Mouse (Mus musculus) MEL (cell line): ENCODE measurements at regions not wholly inside any gene's neighbourhood (a gene's known extent, or its start where the extent isn't known, plus 50 kb on each side); places are given as distances from the start of the nearest gene placed in this dataset.

Experiments used
- DNase-seq: peaks from one replicate; pipeline ENCODE4 v3.0.0; 2011; ENCODE audit warnings: low read depth, low spot score
- H3K27ac ChIP-seq: 2 replicates; pipeline ENCODE4 v1.5.1; 2012; ENCODE audit warnings: low read depth, mild to moderate bottlenecking, control low read depth, low read length, moderate library complexity; ENCODE audit not compliant: control insufficient read depth
- H3K27me3 ChIP-seq, 2 experiments: fragments of 150-350 bp in 1 of 2; sonication (generic) in 1 of 2; 2 replicates each; pipeline ENCODE4 v1.6.1; 2012; ENCODE audit warnings: low read length in 2 of 2, mild to moderate bottlenecking in 2 of 2, improper control_type of control experiment in 1 of 2, moderate library complexity in 1 of 2; ENCODE audit not compliant: insufficient read depth in 2 of 2, control insufficient read depth in 1 of 2
- H3K36me3 ChIP-seq, 2 experiments: 2 replicates each; pipeline ENCODE4 v1.6.1; 2012 to 2014; ENCODE audit warnings: low read length in 2 of 2, improper control_type of control experiment in 1 of 2, inconsistent platforms in 1 of 2, mild to moderate bottlenecking in 1 of 2; ENCODE audit not compliant: insufficient read depth in 2 of 2, control insufficient read depth in 1 of 2
- H3K4me1 ChIP-seq, 2 experiments: fragments of 150-350 bp in 1 of 2; sonication (generic) in 1 of 2; 2 replicates each; pipeline ENCODE4 v1.6.1; 2012; ENCODE audit warnings: low read length in 2 of 2, improper control_type of control experiment in 1 of 2, mild to moderate bottlenecking in 1 of 2; ENCODE audit not compliant: insufficient read depth in 2 of 2, control insufficient read depth in 1 of 2
- H3K4me3 ChIP-seq, 2 experiments: fragments of 150-350 bp in 1 of 2; sonication (generic) in 1 of 2; 2 replicates each; pipeline ENCODE4 v1.5.1; 2012; ENCODE audit warnings: low read depth in 2 of 2, low read length in 2 of 2, mild to moderate bottlenecking in 2 of 2, moderate library complexity in 2 of 2, control low read depth in 1 of 2, improper control_type of control experiment in 1 of 2; ENCODE audit not compliant: control insufficient read depth in 1 of 2, insufficient read depth in 1 of 2
- H3K79me2 ChIP-seq: 2 replicates; pipeline ENCODE4 v1.6.1; 2012; ENCODE audit warnings: mild to moderate bottlenecking, low read length, moderate library complexity; ENCODE audit not compliant: control insufficient read depth, poor library complexity, insufficient read depth
- H3K9ac ChIP-seq: 2 replicates; pipeline ENCODE4 v1.6.1; 2012; ENCODE audit warnings: low read depth, mild to moderate bottlenecking, control low read depth, low read length, moderate library complexity; ENCODE audit not compliant: control insufficient read depth, poor library complexity, severe bottlenecking
- H3K9me3 ChIP-seq: fragments of 150-350 bp; sonication (generic); replicated peaks from 2 replicates; pipeline ENCODE4 v1.6.1; 2012; ENCODE audit warnings: mild to moderate bottlenecking, low read length, improper control_type of control experiment, moderate library complexity; ENCODE audit not compliant: insufficient read depth
- BHLHE40 ChIP-seq: IDR thresholded peaks from 2 replicates; pipeline ENCODE4 v1.6.1; 2012; ENCODE audit warnings: low read depth, mild to moderate bottlenecking, inconsistent platforms, low read length, improper control_type of control experiment, borderline replicate concordance
- CTCF ChIP-seq, 3 experiments: IDR thresholded peaks in 2 of 3; conservative IDR thresholded peaks in 1 of 3; 2 replicates each; pipeline ENCODE4 v1.5.1; 2011 to 2012; ENCODE audit warnings: low read length in 3 of 3, low read depth in 2 of 3, mild to moderate bottlenecking in 2 of 3, improper control_type of control experiment in 1 of 3, inconsistent platforms in 1 of 3, mixed read lengths in 1 of 3, moderate library complexity in 1 of 3; ENCODE audit not compliant: control insufficient read depth in 1 of 3, insufficient read depth in 1 of 3, poor library complexity in 1 of 3, severe bottlenecking in 1 of 3
- E2F4 ChIP-seq: IDR thresholded peaks from 2 replicates; pipeline ENCODE4 v1.6.1; 2011; ENCODE audit warnings: low read depth, low read length, improper control_type of control experiment, borderline replicate concordance
- ELF1 ChIP-seq: IDR thresholded peaks from 2 replicates; pipeline ENCODE4 v1.6.1; 2014; ENCODE audit warnings: low read depth, mild to moderate bottlenecking, inconsistent platforms, low read length, improper control_type of control experiment, moderate library complexity
- ETS1 ChIP-seq: IDR thresholded peaks from 2 replicates; pipeline ENCODE4 v1.6.1; 2012; ENCODE audit warnings: low read depth, mild to moderate bottlenecking, inconsistent platforms, low read length, improper control_type of control experiment, moderate library complexity
- GABPA ChIP-seq: IDR thresholded peaks from 2 replicates; pipeline ENCODE4 v1.6.1; 2012; ENCODE audit warnings: low read depth, mild to moderate bottlenecking, inconsistent platforms, low read length, improper control_type of control experiment, moderate library complexity
- MAX ChIP-seq: IDR thresholded peaks from 2 replicates; pipeline ENCODE4 v1.6.1; 2011; ENCODE audit warnings: low read length, improper control_type of control experiment
- MAZ ChIP-seq: IDR thresholded peaks from 2 replicates; pipeline ENCODE4 v1.6.1; 2012; ENCODE audit warnings: low read depth, mild to moderate bottlenecking, inconsistent platforms, low read length, improper control_type of control experiment
- MEF2A ChIP-seq: IDR thresholded peaks from 2 replicates; pipeline ENCODE4 v1.6.1; 2014; ENCODE audit warnings: low read depth, mild to moderate bottlenecking, inconsistent platforms, low read length, improper control_type of control experiment; ENCODE audit not compliant: poor library complexity, insufficient replicate concordance, severe bottlenecking; ENCODE audit errors: extremely low read depth
- MYB ChIP-seq: IDR thresholded peaks from 2 replicates; pipeline ENCODE4 v1.6.1; 2011; ENCODE audit warnings: mild to moderate bottlenecking, low read depth, low read length, improper control_type of control experiment
- MYC ChIP-seq: IDR thresholded peaks from 2 replicates; pipeline ENCODE4 v1.6.1; 2011; ENCODE audit warnings: low read depth, mild to moderate bottlenecking, low read length, improper control_type of control experiment, moderate library complexity
- POLR2A ChIP-seq, 2 experiments: IDR thresholded peaks; 2 replicates each; pipeline ENCODE4 v1.6.1; 2011 to 2012; ENCODE audit warnings: low read length in 2 of 2, mild to moderate bottlenecking in 2 of 2, control low read depth in 1 of 2, improper control_type of control experiment in 1 of 2, low read depth in 1 of 2, moderate library complexity in 1 of 2; ENCODE audit not compliant: control insufficient read depth in 1 of 2, insufficient read depth in 1 of 2, poor library complexity in 1 of 2
- POLR2AphosphoS5 ChIP-seq: IDR thresholded peaks from 2 replicates; pipeline ENCODE4 v1.6.1; 2012; ENCODE audit warnings: low read depth, borderline replicate concordance, mild to moderate bottlenecking, inconsistent platforms, low read length, moderate library complexity, mixed read lengths
- RAD21 ChIP-seq: IDR thresholded peaks from 2 replicates; pipeline ENCODE4 v1.6.1; 2011; ENCODE audit warnings: mild to moderate bottlenecking, low read depth, low read length, improper control_type of control experiment
- SIN3A ChIP-seq: IDR thresholded peaks from 2 replicates; pipeline ENCODE4 v1.6.1; 2012; ENCODE audit warnings: low read length, improper control_type of control experiment, inconsistent platforms
- SMC3 ChIP-seq: IDR thresholded peaks from 2 replicates; pipeline ENCODE4 v1.6.1; 2011; ENCODE audit warnings: low read depth, low read length, improper control_type of control experiment
- TAL1 ChIP-seq: IDR thresholded peaks from 2 replicates; pipeline ENCODE4 v1.6.1; 2012; ENCODE audit warnings: mild to moderate bottlenecking, inconsistent platforms, low read length, moderate library complexity, mixed read lengths
- USF1 ChIP-seq: IDR thresholded peaks from 2 replicates; pipeline ENCODE4 v1.6.1; 2014; ENCODE audit warnings: low read depth, mild to moderate bottlenecking, inconsistent platforms, low read length, improper control_type of control experiment, moderate library complexity
- ZNF384 ChIP-seq: IDR thresholded peaks from 2 replicates; pipeline ENCODE4 v1.6.1; 2012; ENCODE audit warnings: low read depth, mild to moderate bottlenecking, inconsistent platforms, low read length, improper control_type of control experiment

DNA sequence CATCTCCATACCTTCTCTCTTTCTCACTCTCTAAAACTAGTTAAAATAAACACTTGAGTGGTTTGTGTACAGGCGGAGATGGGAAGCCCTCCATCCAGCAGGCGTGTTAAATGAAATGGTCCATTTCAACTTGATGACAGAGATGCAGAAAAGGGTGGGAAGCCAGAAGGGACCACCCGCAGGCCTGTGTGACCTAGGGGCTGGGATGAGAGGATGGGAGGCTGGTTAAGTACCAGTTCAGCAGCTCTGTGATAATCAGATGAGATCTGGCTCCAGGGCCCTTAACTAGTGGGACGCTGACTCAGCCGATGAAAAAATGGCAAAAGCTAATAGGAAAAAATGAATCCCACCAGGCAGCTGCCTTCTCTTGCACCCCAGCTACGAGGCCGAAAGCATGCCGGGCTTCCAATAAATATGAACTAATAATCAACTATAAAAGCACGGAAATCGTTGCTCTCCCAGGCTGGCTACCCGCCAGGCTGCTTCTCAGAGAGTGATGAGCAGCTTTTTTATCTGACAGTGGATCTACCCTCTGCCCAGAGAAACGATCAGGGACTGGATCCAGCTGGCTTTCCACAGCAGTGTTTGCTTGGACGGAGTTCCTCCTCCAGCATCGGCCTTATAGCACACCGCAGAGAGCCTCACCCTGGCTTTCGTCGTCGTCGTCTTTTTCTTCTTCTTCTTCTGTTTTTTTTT lies 144.5 kb downstream of the Sox9 start:
- TF ChIP-seq CTCF (IDR thresholded peaks at IDR 0.05 in 2 of 3, conservative IDR thresholded peaks at IDR 0.05 in 1 of 3; ENCODE audit: control insufficient read depth in 1 of 3, insufficient read depth in 1 of 3, low read depth in 2 of 3, low read length in 3 of 3, poor library complexity in 1 of 3, severe bottlenecking in 1 of 3) (no peak), MYB (no peak), MAZ (no peak), MEF2A (no peak)
- TF ChIP-seq, all 39 proteins: peak for 0
- H3K4me1 ChIP-seq: no peaks in the 10 kb centered on the region
- H3K9me3 ChIP-seq: no peaks in the 10 kb centered on the region
- H3K27me3 ChIP-seq: no peaks in the 10 kb centered on the region
- DNase-seq: no peak
- no peaks in the 10 kb centered on the region for H3K36me3 ChIP-seq
- H3K27ac ChIP-seq: no peak overlapping the region
- H3K9ac ChIP-seq: no peak overlapping the region
- H3K4me3 ChIP-seq: no peak overlapping the region
- H3K79me2 ChIP-seq: no peaks in the 10 kb centered on the region

DNA sequence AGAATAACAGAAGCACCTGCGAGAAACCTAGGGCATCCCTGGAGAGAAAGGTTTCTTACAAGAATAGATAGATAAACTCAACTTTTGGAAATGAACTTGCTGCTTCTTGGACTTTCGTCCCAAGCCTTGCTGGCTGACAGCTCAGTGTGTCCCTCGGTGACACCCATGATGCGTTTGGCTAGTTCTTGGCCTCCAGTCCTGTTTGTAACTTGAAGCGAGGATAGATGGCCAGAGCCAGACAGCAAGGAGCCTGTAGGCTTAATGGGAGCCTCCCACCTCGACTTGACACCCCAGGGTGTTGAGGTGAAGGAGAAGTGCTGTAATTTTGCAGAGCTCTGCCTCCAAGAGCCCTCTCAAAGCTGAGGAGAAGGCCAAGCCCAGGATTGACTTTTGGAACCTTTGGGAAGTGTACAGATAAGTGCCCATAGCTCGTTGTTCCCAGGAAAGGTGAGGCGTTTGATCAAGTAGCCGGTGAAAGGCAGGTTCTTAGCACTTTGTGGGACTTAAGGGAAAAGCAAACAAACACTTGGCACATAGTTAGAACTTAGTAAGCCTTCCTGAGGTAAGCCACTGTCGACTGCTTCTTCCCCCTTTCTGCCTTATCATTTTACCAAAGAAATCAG lies 148.3 kb downstream of the Sox9 start:
- Histone ChIP-seq H3K9me3 (no peaks in the 10 kb centered on the region), H3K79me2 (no peaks in the 10 kb centered on the region), H3K9ac (no peak overlapping the region), H3K4me1 (no peaks in the 10 kb centered on the region), H3K4me3 (no peak overlapping the region), H3K36me3 (no peaks in the 10 kb centered on the region), H3K27me3 (no peaks in the 10 kb centered on the region), H3K27ac (no peak overlapping the region)
- DNase-seq: no peak
- TF ChIP-seq CTCF (IDR thresholded peaks at IDR 0.05 in 2 of 3, conservative IDR thresholded peaks at IDR 0.05 in 1 of 3; ENCODE audit: control insufficient read depth in 1 of 3, insufficient read depth in 1 of 3, low read depth in 2 of 3, low read length in 3 of 3, poor library complexity in 1 of 3, severe bottlenecking in 1 of 3): no peak
- TF ChIP-seq MAX: no peak
- TF ChIP-seq ETS1: no peak
- TF ChIP-seq RAD21: no peak
- no peak for TF ChIP-seq TAL1
- TF ChIP-seq ELF1: no peak
- TF ChIP-seq ZNF384: no peak
- TF ChIP-seq E2F4: no peak
- TF ChIP-seq BHLHE40: no peak
- TF ChIP-seq POLR2AphosphoS5: no peak
- TF ChIP-seq MYC: no peak
- TF ChIP-seq SIN3A: no peak
- TF ChIP-seq GABPA: no peak
- TF ChIP-seq POLR2A (IDR thresholded peaks at IDR 0.05; ENCODE audit: control insufficient read depth in 1 of 2, insufficient read depth in 1 of 2, low read depth in 1 of 2, low read length in 2 of 2, poor library complexity in 1 of 2): no peak
- TF ChIP-seq USF1: no peak
- TF ChIP-seq SMC3: no peak
